Mouse (Mus musculus) stomach, embryonic 14.5 days (tissue): ENCODE results near the gene Rasgrf1. TPM values are rescaled to one million over a fixed set of nuclear protein-coding genes. Genes with fewer than 3 reads are reported as not detected.

ENCODE experiments used
- ATAC-seq: fragments of 200-750 bp; cut with Nextera tagmentation; 2 replicates; pipeline ENCODE4 v1.8.0; 2017; ENCODE audit warnings: low read depth, moderate TSS enrichment; ENCODE audit not compliant: insufficient number of reproducible peaks, insufficient read depth, low FRiP score
- H3K27ac ChIP-seq: fragments of 300-500 bp; sonication (generic); 2 replicates; pipeline ENCODE4 v1.5.1; 2014; ENCODE audit warnings: mild to moderate bottlenecking, low read length, moderate library complexity, mixed read lengths
- H3K27me3 ChIP-seq: fragments of 300-500 bp; sonication (generic); 2 replicates; pipeline ENCODE4 v1.6.1; 2014; ENCODE audit warnings: low read length, control low read depth, mixed read lengths; ENCODE audit not compliant: control insufficient read depth, insufficient read depth
- H3K36me3 ChIP-seq: fragments of 300-500 bp; sonication (generic); 2 replicates; pipeline ENCODE4 v1.6.1; 2014; ENCODE audit warnings: mild to moderate bottlenecking, control low read depth, low read length, moderate library complexity, mixed read lengths; ENCODE audit not compliant: control insufficient read depth, insufficient read depth
- H3K4me1 ChIP-seq: fragments of 300-500 bp; sonication (generic); 2 replicates; pipeline ENCODE4 v1.6.1; 2014; ENCODE audit warnings: low read length, control low read depth, mixed read lengths; ENCODE audit not compliant: control insufficient read depth, insufficient read depth
- H3K4me2 ChIP-seq: fragments of 300-500 bp; sonication (generic); replicated peaks from 2 replicates; pipeline ENCODE4 v1.6.1; 2014; ENCODE audit warnings: low read depth, low read length, control low read depth
- H3K4me3 ChIP-seq: fragments of 300-500 bp; sonication (generic); 2 replicates; pipeline ENCODE4 v1.5.1; 2014; ENCODE audit warnings: low read depth, low read length, control low read depth
- H3K9ac ChIP-seq: fragments of 300-500 bp; sonication (generic); replicated peaks from 2 replicates; pipeline ENCODE4 v1.6.1; 2014; ENCODE audit warnings: low read depth, mild to moderate bottlenecking, control low read depth, low read length, moderate library complexity, mixed read lengths
- H3K9me3 ChIP-seq: fragments of 300-500 bp; sonication (generic); 2 replicates; pipeline ENCODE4 v1.6.1; 2016; ENCODE audit warnings: low read depth, low read length, control low read depth; ENCODE audit not compliant: control insufficient read depth
- WGBS: fragments of 180-500 bp; shearing (Covaris S2); extraction: QIAGEN DNeasy Blood & Tissue Kit; methylation state at CpG from one replicate; pipeline ENCODE4 v1.1.7; 2014; 5-methylcytosine and 5-hydroxymethylcytosine counted together
- polyA plus RNA-seq: library from polyadenylated mRNA; unstranded; fragments of >200 nt; fragmentation: Nextera tagmentation; extraction: Ambion mirVana; gene quantifications from 2 replicates; pipeline ENCODE4 v1.2.1, GENCODE M21; 2014

The Rasgrf1 gene
- polyA plus RNA-seq, 1 experiment from 2014 or later: 0.46 TPM

DNA sequence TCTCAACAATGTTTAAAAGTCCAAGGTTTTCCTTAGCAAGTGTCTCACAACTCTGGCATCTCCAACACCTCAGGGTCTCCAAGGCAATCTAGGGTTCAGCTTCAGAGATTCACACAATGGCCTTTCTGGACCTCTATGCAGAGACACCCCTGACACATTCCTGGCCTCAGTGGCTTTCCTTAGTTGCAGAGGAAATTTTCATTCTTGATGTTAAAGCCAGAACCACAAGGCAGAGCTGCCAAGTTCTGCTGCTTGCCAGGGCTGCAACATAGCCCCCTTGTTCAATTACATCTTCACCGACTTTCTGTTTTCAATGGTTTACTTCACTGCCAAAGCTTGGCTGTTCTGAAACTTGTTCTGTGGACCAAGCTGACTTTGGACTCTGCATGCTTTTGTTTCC, 15.1 kb downstream of the Rasgrf1 start:
- Histone ChIP-seq H3K4me1 (no peaks in the 10 kb centered on the region), H3K27me3 (no peaks in the 10 kb centered on the region), H3K27ac (no peak overlapping the region), H3K4me2 (no peak overlapping the region), H3K9me3 (no peaks in the 10 kb centered on the region), H3K36me3 (no peaks in the 10 kb centered on the region), H3K9ac (no peak overlapping the region), H3K4me3 (no peak overlapping the region)
- no peak for ATAC-seq
- 88% methylated on average over 1 of the region's 1 CpGs for WGBS

GRCm38 (mm10) chr9:89928497-89928896, 18.8 kb downstream of the Rasgrf1 start:
- Histone ChIP-seq H3K4me3 (no peak overlapping the region), H3K9ac (no peak overlapping the region), H3K27me3 (no peaks in the 10 kb centered on the region), H3K4me2 (no peak overlapping the region), H3K27ac (no peak overlapping the region), H3K4me1 (no peaks in the 10 kb centered on the region), H3K36me3 (no peaks in the 10 kb centered on the region), H3K9me3 (no peaks in the 10 kb centered on the region)
- no peak for ATAC-seq

- H3K4me2 ChIP-seq: no peak overlapping the region
- H3K4me3 ChIP-seq: no peak overlapping the region
- no peak overlapping the region for H3K27ac ChIP-seq
- H3K36me3 ChIP-seq: no peaks in the 10 kb centered on the region
- no peaks in the 10 kb centered on the region for H3K4me1 ChIP-seq
- H3K27me3 ChIP-seq: no peaks in the 10 kb centered on the region
- ATAC-seq: no peak
- H3K9me3 ChIP-seq: no peaks in the 10 kb centered on the region
- 64% methylated on average over 1 of the region's 1 CpGs for WGBS
- no peak overlapping the region for H3K9ac ChIP-seq
Observed at GRCm38 (mm10) chr9:89940428-89940827, 30.7 kb downstream of the Rasgrf1 start.

- Histone ChIP-seq H3K27ac (no peak overlapping the region), H3K9me3 (no peaks in the 10 kb centered on the region), H3K36me3 (no peaks in the 10 kb centered on the region), H3K4me2 (no peak overlapping the region), H3K27me3 (no peaks in the 10 kb centered on the region), H3K4me3 (no peak overlapping the region), H3K9ac (no peak overlapping the region), H3K4me1 (no peaks in the 10 kb centered on the region)
- WGBS: 87% methylated on average over 9 of the region's 9 CpGs
- no peak for ATAC-seq
Observed at GRCm38 (mm10) chr9:89946830-89947229, 37.1 kb downstream of the Rasgrf1 start.

DNA sequence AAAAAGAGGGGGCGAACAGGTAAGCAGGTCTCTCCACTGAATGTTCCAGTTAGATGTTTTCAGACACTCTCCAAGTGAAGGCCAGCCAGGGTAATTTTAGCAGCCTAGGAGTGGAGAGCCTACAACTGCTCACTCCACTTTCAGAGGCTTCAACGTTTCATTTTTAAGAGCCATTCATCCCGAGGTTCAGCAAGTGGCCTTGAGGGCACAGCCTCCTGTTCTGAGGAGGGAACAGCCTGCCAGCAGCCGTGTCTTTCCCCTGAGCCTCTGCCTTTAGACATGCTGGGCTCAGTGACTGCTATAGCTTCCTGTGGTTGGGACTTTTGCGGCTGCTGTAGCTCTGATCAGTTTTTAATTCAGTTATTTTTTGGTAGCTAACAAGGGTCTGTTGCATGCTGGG, 38.9 kb downstream of the Rasgrf1 start:
- H3K4me3 ChIP-seq: no peak overlapping the region
- no peak overlapping the region for H3K9ac ChIP-seq
- H3K27me3 ChIP-seq: no peaks in the 10 kb centered on the region
- H3K4me2 ChIP-seq: no peak overlapping the region
- H3K4me1 ChIP-seq: no peaks in the 10 kb centered on the region
- H3K9me3 ChIP-seq: no peaks in the 10 kb centered on the region
- no peak overlapping the region for H3K27ac ChIP-seq
- WGBS: 59% methylated on average over 5 of the region's 5 CpGs
- H3K36me3 ChIP-seq: no peaks in the 10 kb centered on the region
- ATAC-seq: no peak

GRCm38 (mm10) chr9:89953596-89954215, 44.0 kb downstream of the Rasgrf1 start:
- no peaks in the 10 kb centered on the region for H3K27me3 ChIP-seq
- H3K36me3 ChIP-seq: no peaks in the 10 kb centered on the region
- no peak overlapping the region for H3K4me3 ChIP-seq
- no peaks in the 10 kb centered on the region for H3K9me3 ChIP-seq
- no peak overlapping the region for H3K9ac ChIP-seq
- no peaks in the 10 kb centered on the region for H3K4me1 ChIP-seq
- ATAC-seq: no peak
- WGBS: 88% methylated on average over 22 of the region's 22 CpGs
- no peak overlapping the region for H3K27ac ChIP-seq
- H3K4me2 ChIP-seq: no peak overlapping the region

GRCm38 (mm10) chr9:89954860-89955479, 45.3 kb downstream of the Rasgrf1 start:
- no peaks in the 10 kb centered on the region for H3K27me3 ChIP-seq

GRCm38 (mm10) chr9:89958959-89959358, 49.3 kb downstream of the Rasgrf1 start:
- no peak overlapping the region for H3K4me3 ChIP-seq
- no peak for ATAC-seq
- H3K27ac ChIP-seq: no peak overlapping the region
- H3K9me3 ChIP-seq: no peaks in the 10 kb centered on the region
- H3K4me2 ChIP-seq: no peak overlapping the region
- no peaks in the 10 kb centered on the region for H3K4me1 ChIP-seq
- no peak overlapping the region for H3K9ac ChIP-seq
- WGBS: 74% methylated on average over 2 of the region's 2 CpGs
- no peaks in the 10 kb centered on the region for H3K27me3 ChIP-seq
- no peaks in the 10 kb centered on the region for H3K36me3 ChIP-seq

More at GRCm38 (mm10) chr9:89954860-89955479, 45.3 kb downstream of the Rasgrf1 start:
- ATAC-seq: no peak
- Histone ChIP-seq H3K4me2 (no peak overlapping the region), H3K36me3 (no peaks in the 10 kb centered on the region), H3K4me3 (no peak overlapping the region), H3K9me3 (no peaks in the 10 kb centered on the region), H3K27ac (no peak overlapping the region), H3K9ac (no peak overlapping the region), H3K4me1 (no peaks in the 10 kb centered on the region)
- WGBS: 42% methylated on average over 8 of the region's 8 CpGs

- ATAC-seq: no peak
- Histone ChIP-seq H3K4me2 (no peak overlapping the region), H3K36me3 (no peaks in the 10 kb centered on the region), H3K4me1 (no peaks in the 10 kb centered on the region), H3K4me3 (no peak overlapping the region), H3K9ac (no peak overlapping the region), H3K9me3 (no peaks in the 10 kb centered on the region), H3K27ac (no peak overlapping the region), H3K27me3 (no peaks in the 10 kb centered on the region)
- 86% methylated on average over 4 of the region's 4 CpGs for WGBS
Observed at GRCm38 (mm10) chr9:89964091-89964490, 54.4 kb downstream of the Rasgrf1 start.
